ENCODE assay signal across 24 mouse cellular contexts in the genomic region with DNA sequence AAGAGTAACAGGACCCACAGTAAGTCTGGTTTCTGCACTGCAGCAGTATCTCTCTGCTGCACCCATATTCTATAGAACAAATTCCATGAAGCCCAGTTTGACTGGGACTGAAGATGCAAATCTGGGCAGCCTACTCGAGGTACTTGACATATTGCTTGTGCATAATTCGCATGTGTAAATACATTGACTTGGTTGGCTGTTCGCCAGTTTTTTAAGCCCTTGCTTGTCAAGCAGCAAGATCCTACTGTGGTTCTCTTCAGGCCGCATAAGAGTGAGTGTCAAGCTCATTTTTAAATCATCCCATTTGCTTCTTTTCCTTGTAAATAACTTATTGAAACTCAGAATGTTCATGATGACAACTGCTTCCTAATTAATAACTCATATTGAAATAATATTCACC.
DNase-seq lines count a peak whose midpoint lies in the region; ATAC-seq and TF ChIP-seq lines count a peak whose summit lies in the region.
"Had no signal": no experiment of that assay in that cellular context is flagged by ENCODE, and none has a peak within 500 bp of the region (broad histone marks: within the 10 kb centered on the region; RNA-seq: fewer than 3 reads in every experiment).

No protein-coding gene starts in this region.

- 76% methylated on average over 4 of the region's 4 CpGs for WGBS in forebrain, embryonic 14.5 days
- 58% methylated on average over 4 of the region's 4 CpGs for WGBS in forebrain, embryonic 15.5 days
- 54% methylated on average over 4 of the region's 4 CpGs for WGBS in kidney, postnatal 0 days
- 70% methylated on average over 4 of the region's 4 CpGs for WGBS in midbrain, embryonic 14.5 days
- WGBS in midbrain, embryonic 15.5 days: 72% methylated on average over 4 of the region's 4 CpGs

- no peak overlapping the region for H3K27ac ChIP-seq in forebrain, embryonic 14.5 days (ENCODE audit: low read depth, low read length)
- no peak overlapping the region for H3K27ac ChIP-seq in forebrain, embryonic 15.5 days (replicated peaks)
- H3K27ac ChIP-seq in kidney, postnatal 0 days: no peak overlapping the region
- no peak overlapping the region for H3K27ac ChIP-seq in midbrain, embryonic 14.5 days (replicated peaks; ENCODE audit: low read depth, low read length)
- no peak overlapping the region for H3K27ac ChIP-seq in midbrain, embryonic 15.5 days
- H3K27ac ChIP-seq: embryonic facial prominence, embryonic 13.5 days; forebrain, embryonic 13.5 days had no signal

- no peaks in the 10 kb centered on the region for H3K36me3 ChIP-seq in forebrain, embryonic 14.5 days (ENCODE audit: control insufficient read depth, insufficient read depth, low read length)
- no peaks in the 10 kb centered on the region for H3K36me3 ChIP-seq in forebrain, embryonic 15.5 days
- no peaks in the 10 kb centered on the region for H3K36me3 ChIP-seq in kidney, postnatal 0 days (ENCODE audit: insufficient read depth, low read length)
- no peaks in the 10 kb centered on the region for H3K36me3 ChIP-seq in midbrain, embryonic 14.5 days (ENCODE audit: control insufficient read depth, insufficient read depth, low read length)
- H3K36me3 ChIP-seq in midbrain, embryonic 15.5 days (replicated peaks): no peaks in the 10 kb centered on the region
- H3K36me3 ChIP-seq: embryonic facial prominence, embryonic 13.5 days; G1E had no signal

- H3K27me3 ChIP-seq in forebrain, embryonic 14.5 days (replicated peaks; ENCODE audit: control insufficient read depth, insufficient read depth, low read length): no peaks in the 10 kb centered on the region
- H3K27me3 ChIP-seq in forebrain, embryonic 15.5 days: no peaks in the 10 kb centered on the region
- H3K27me3 ChIP-seq in kidney, postnatal 0 days (ENCODE audit: insufficient read depth, low read length): no peaks in the 10 kb centered on the region
- H3K27me3 ChIP-seq in midbrain, embryonic 14.5 days (ENCODE audit: control insufficient read depth, insufficient read depth, low read length): no peaks in the 10 kb centered on the region
- no peaks in the 10 kb centered on the region for H3K27me3 ChIP-seq in midbrain, embryonic 15.5 days (replicated peaks)
- H3K27me3 ChIP-seq: embryonic facial prominence, embryonic 13.5 days; forebrain, embryonic 13.5 days had no signal

- H3K4me1 ChIP-seq in forebrain, embryonic 14.5 days (ENCODE audit: control insufficient read depth, insufficient read depth, low read length): no peaks in the 10 kb centered on the region
- 0 out of 2 replicates have a peak, but pooled peaks cover 3% of the 10 kb centered on the region for H3K4me1 ChIP-seq in forebrain, embryonic 15.5 days
- H3K4me1 ChIP-seq in kidney, postnatal 0 days (replicated peaks; ENCODE audit: insufficient read depth, low read length): no peaks in the 10 kb centered on the region
- no peaks in the 10 kb centered on the region for H3K4me1 ChIP-seq in midbrain, embryonic 14.5 days (ENCODE audit: control insufficient read depth, insufficient read depth, low read length)
- H3K4me1 ChIP-seq in midbrain, embryonic 15.5 days: no peaks in the 10 kb centered on the region
- H3K4me1 ChIP-seq: embryonic facial prominence, embryonic 13.5 days; forebrain, embryonic 13.5 days had no signal

- H3K9me3 ChIP-seq in forebrain, embryonic 14.5 days (replicated peaks; ENCODE audit: control insufficient read depth, low read length): no peaks in the 10 kb centered on the region
- no peaks in the 10 kb centered on the region for H3K9me3 ChIP-seq in forebrain, embryonic 15.5 days
- no peaks in the 10 kb centered on the region for H3K9me3 ChIP-seq in kidney, postnatal 0 days (replicated peaks; ENCODE audit: low read length)
- no peaks in the 10 kb centered on the region for H3K9me3 ChIP-seq in midbrain, embryonic 14.5 days (ENCODE audit: control insufficient read depth, low read length)
- H3K9me3 ChIP-seq in midbrain, embryonic 15.5 days: no peaks in the 10 kb centered on the region
- H3K9me3 ChIP-seq: embryonic facial prominence, embryonic 13.5 days; forebrain, embryonic 13.5 days; G1E had no signal

- no peak overlapping the region for H3K9ac ChIP-seq in forebrain, embryonic 14.5 days (ENCODE audit: low read length)
- H3K9ac ChIP-seq in forebrain, embryonic 15.5 days (replicated peaks): no peak overlapping the region
- H3K9ac ChIP-seq in kidney, postnatal 0 days (ENCODE audit: low read depth, low read length): no peak overlapping the region
- H3K9ac ChIP-seq in midbrain, embryonic 14.5 days (replicated peaks; ENCODE audit: low read length): no peak overlapping the region
- H3K9ac ChIP-seq in midbrain, embryonic 15.5 days: no peak overlapping the region
- H3K9ac ChIP-seq: embryonic facial prominence, embryonic 13.5 days; forebrain, embryonic 13.5 days; forebrain, postnatal 0 days had no signal

- TF ChIP-seq CTCF in kidney, postnatal 0 days (IDR thresholded peaks at IDR 0.05; ENCODE audit: low read depth): no peak

- DNase-seq in embryo, embryonic 10 days (ENCODE audit: low spot score): peak; percentile 0
- no peak for DNase-seq in embryo, embryonic 11 days
- peak; percentile 60 for DNase-seq in forebrain, embryonic 14.5 days (ENCODE audit: low spot score)
- DNase-seq in kidney, postnatal 0 days (ENCODE audit: low spot score): peak; percentile 34
- DNase-seq in kidney, postnatal 14 days: no peak
- DNase-seq in midbrain, embryonic 14.5 days: peak; percentile 36
- DNase-seq: adrenal gland, adult 8-10 months; adrenal gland, postnatal 14 days; adrenal gland, postnatal 36 days; B cell, adult 2 months; cerebellum, adult 11 months; cerebellum, adult 18-20 months; cerebellum, adult 8-10 months; cerebellum, adult 9-11 months; cerebellum, postnatal 25 days; forebrain, postnatal 0 days had no signal

- ATAC-seq in forebrain, embryonic 14.5 days: peak; percentile 29; the same call in 1 of the 2 replicates
- ATAC-seq in forebrain, embryonic 15.5 days (replicated peaks): no peak
- no peak for ATAC-seq in kidney, postnatal 0 days (replicated peaks; ENCODE audit: low FRiP score, low read depth)
- no peak for ATAC-seq in midbrain, embryonic 14.5 days (ENCODE audit: low FRiP score, low TSS enrichment)
- no peak for ATAC-seq in midbrain, embryonic 15.5 days (replicated peaks)
- ATAC-seq: activated CD4-positive, CD25-positive, alpha-beta regulatory T cell, adult 4 months; CD4-positive, CD25-positive, alpha-beta regulatory T cell, adult 4 months; forebrain, embryonic 13.5 days; forebrain, postnatal 0 days; Patski had no signal

- H3K4me3 ChIP-seq in forebrain, embryonic 14.5 days (ENCODE audit: low read depth, low read length): no peak overlapping the region
- H3K4me3 ChIP-seq in forebrain, embryonic 15.5 days: no peak overlapping the region
- no peak overlapping the region for H3K4me3 ChIP-seq in kidney, postnatal 0 days (replicated peaks; ENCODE audit: low read depth, low read length)
- no peak overlapping the region for H3K4me3 ChIP-seq in midbrain, embryonic 14.5 days (replicated peaks; ENCODE audit: low read depth, low read length)
- H3K4me3 ChIP-seq in midbrain, embryonic 15.5 days: no peak overlapping the region
- H3K4me3 ChIP-seq: embryonic facial prominence, embryonic 13.5 days; forebrain, embryonic 13.5 days had no signal

- no peak overlapping the region for H3K4me2 ChIP-seq in forebrain, embryonic 14.5 days (ENCODE audit: low read length)
- no peak overlapping the region for H3K4me2 ChIP-seq in forebrain, embryonic 15.5 days (replicated peaks)
- no peak overlapping the region for H3K4me2 ChIP-seq in kidney, postnatal 0 days (ENCODE audit: low read length)
- no peak overlapping the region for H3K4me2 ChIP-seq in midbrain, embryonic 14.5 days (ENCODE audit: low read length)
- H3K4me2 ChIP-seq in midbrain, embryonic 15.5 days: no peak overlapping the region
- H3K4me2 ChIP-seq: embryonic facial prominence, embryonic 13.5 days; forebrain, embryonic 13.5 days had no signal

Comparison
In these comparisons a context has a peak if more than half of its experiments do, and no peak if none do; other contexts are left out.
1. DNase-seq: peak in embryo, embryonic 10 days (single experiment), forebrain, embryonic 14.5 days (single experiment), kidney, postnatal 0 days (single experiment) and midbrain, embryonic 14.5 days (single experiment); none in embryo, embryonic 11 days (single experiment) and kidney, postnatal 14 days (single experiment).